Mouse (Mus musculus) forebrain, embryonic 15.5 days (tissue): Measurements from ENCODE around the gene Ak6. TPM values are rescaled to one million over a fixed set of nuclear protein-coding genes. Genes with fewer than 3 reads are reported as not detected.

Experiments used
- ATAC-seq: fragments of 200-750 bp; cut with Nextera tagmentation; replicated peaks from 2 replicates; pipeline ENCODE4 v1.8.0; 2017; ENCODE audit warnings: mild to moderate bottlenecking, moderate TSS enrichment, moderate library complexity
- H3K27ac ChIP-seq: fragments of 300-500 bp; sonication (generic); replicated peaks from 2 replicates; pipeline ENCODE4 v1.5.1; 2015; ENCODE audit warnings: mild to moderate bottlenecking, inconsistent platforms
- H3K27me3 ChIP-seq: fragments of 300-500 bp; sonication (generic); 2 replicates; pipeline ENCODE4 v1.6.1; 2015; ENCODE audit warnings: inconsistent platforms
- H3K36me3 ChIP-seq: fragments of 300-500 bp; sonication (generic); 2 replicates; pipeline ENCODE4 v1.6.1; 2015; ENCODE audit warnings: mild to moderate bottlenecking, inconsistent platforms
- H3K4me1 ChIP-seq: fragments of 300-500 bp; sonication (generic); 2 replicates; pipeline ENCODE4 v1.6.1; 2015; ENCODE audit warnings: inconsistent platforms
- H3K4me2 ChIP-seq: fragments of 300-500 bp; sonication (generic); replicated peaks from 2 replicates; pipeline ENCODE4 v1.6.1; 2015; ENCODE audit warnings: mild to moderate bottlenecking, inconsistent platforms
- H3K4me3 ChIP-seq: fragments of 300-500 bp; sonication (generic); 2 replicates; pipeline ENCODE4 v1.5.1; 2015; ENCODE audit warnings: mild to moderate bottlenecking, inconsistent platforms
- H3K9ac ChIP-seq: fragments of 300-500 bp; sonication (generic); replicated peaks from 2 replicates; pipeline ENCODE4 v1.6.1; 2015; ENCODE audit warnings: mild to moderate bottlenecking, inconsistent platforms
- H3K9me3 ChIP-seq: fragments of 300-500 bp; sonication (generic); 2 replicates; pipeline ENCODE4 v1.6.1; 2016; ENCODE audit warnings: inconsistent platforms
- WGBS: fragments of 180-500 bp; shearing (Covaris S2); methylation state at CpG from one replicate; pipeline ENCODE4 v1.1.7; 2015; ENCODE audit warnings: mixed read lengths; 5-methylcytosine and 5-hydroxymethylcytosine counted together
- polyA plus RNA-seq: library from polyadenylated mRNA; unstranded; fragments of >200 nt; fragmentation: Nextera tagmentation; extraction: Ambion mirVana; gene quantifications from 2 replicates; pipeline ENCODE4 v1.2.1, GENCODE M21; 2015

The Ak6 gene
- polyA plus RNA-seq, result 349 and 353 TPM in 2 replicates

DNA sequence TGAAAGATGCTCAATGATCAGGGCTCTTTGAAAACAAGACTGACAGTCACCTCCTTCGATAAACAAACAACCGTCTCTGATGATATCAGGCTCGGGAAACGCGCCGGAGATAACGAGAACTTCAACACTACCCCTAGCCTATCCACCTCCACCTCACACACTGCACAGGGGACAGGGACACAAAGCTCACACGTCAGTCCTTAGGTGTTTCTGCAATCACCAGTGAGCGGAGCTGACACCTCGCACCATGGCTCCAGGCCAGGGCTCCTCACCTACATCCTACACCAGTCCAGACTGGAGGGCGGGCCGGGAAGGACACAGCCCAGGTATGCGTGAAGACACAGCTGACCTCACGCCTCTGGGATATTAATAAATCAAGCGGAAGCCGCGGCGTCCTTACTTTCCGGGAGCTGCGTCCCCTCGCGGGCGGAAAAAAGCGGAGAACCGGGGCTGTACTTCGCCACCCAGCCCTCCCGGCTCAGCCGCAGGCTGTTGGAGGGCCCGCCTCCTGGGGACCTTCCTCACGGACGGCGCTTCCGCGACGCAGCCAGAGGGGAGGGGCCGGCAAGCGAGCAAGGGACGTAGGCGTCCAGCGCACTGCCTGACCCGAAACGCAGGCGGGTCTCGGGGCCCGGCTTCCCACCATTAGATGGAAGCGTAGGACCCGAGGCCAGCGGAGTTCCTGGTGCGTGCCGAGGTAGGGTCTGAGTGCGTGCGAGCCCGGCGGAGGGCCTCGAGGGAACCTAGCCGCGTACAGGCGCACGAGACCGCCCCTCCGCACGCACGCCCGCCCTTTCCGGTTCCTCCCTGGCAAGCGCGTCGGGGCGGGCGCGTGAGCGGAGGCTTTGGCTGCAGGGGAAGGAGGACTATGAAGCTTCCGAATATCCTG, at the start of gene Ak6, which contains the start of gene Rad17:
Ak6 (plus strand) TSS at position 430 of the 889 bp plus-strand sequence.
Rad17 (minus strand) TSS at position 502 of the 889 bp plus-strand sequence.
- Histone ChIP-seq H3K9me3 (no peaks in the 10 kb centered on the region), H3K27ac (peak within 1 kb of the TSS; percentile 96), H3K4me2 (peak within 1 kb of the TSS; percentile 72), H3K36me3 (peaks cover 25% of the 10 kb centered on the region), H3K27me3 (no peaks in the 10 kb centered on the region), H3K4me1 (peaks cover 14% of the 10 kb centered on the region), H3K9ac (peak within 1 kb of the TSS; percentile 89), H3K4me3 (peak within 1 kb of the TSS; percentile 88)
- WGBS, result under 1% methylated on average over 68 of the region's 73 CpGs
- ATAC-seq, result peak; percentile 98

DNA sequence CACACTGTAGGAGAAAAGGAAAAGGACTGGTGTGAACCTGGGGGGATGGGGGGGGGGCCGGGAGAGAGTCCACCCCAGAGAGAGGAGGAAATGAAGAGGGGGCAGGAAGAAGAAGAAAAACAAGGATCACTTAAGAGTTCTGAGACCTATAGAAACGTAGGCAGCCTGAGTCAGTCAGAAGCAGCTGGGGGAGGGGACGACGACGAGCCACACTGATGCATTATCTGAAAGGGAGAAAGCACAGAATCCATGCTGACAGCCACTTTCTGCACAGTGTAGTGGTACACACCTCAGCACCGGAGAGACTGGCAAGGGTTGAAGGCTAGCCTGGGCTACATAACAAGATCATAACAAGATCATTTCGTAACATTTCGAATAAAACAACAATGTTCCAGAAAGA, 49.7 kb upstream of the Ak6 start:
- ATAC-seq, result no peak

DNA sequence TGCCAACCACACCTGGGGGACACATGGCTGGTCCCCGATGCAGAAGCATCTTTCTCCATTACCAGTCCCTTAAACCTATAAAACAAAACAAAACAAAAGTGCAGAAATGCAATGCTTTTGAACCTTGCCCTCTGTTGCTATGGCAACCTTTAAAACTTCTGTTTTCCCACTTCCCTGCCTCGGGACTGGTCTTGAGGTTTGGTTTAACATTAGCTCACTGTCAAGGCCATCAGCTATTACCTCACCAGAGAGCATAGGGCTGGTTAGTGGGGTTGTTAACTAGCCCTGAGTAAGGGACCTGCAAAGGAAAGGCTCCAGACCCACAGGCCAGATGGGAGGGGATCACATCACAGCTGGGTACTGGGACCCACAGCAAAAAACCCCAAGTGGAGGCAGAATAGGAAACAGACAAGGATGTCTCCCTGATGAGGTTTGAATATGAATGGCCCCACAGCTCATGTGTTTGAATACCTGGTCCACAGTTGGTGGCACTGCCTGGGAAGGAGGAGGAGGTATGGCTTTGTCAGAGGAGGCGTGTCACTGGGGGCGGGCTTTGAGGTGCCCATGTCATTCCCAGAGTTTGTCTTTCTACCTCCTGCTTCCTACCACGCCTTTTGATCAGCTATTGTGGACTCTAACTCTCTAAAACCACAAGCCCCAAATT, 48.4 kb upstream of the Ak6 start:
- H3K4me2 ChIP-seq, result no peak overlapping the region
- H3K9ac ChIP-seq, result no peak overlapping the region
- H3K36me3 ChIP-seq, result no peaks in the 10 kb centered on the region
- 64% methylated on average over 5 of the region's 5 CpGs for WGBS
- no peak overlapping the region for H3K27ac ChIP-seq
- H3K4me3 ChIP-seq, result no peak overlapping the region
- no peaks in the 10 kb centered on the region for H3K4me1 ChIP-seq
- no peak for ATAC-seq
- no peaks in the 10 kb centered on the region for H3K9me3 ChIP-seq
- H3K27me3 ChIP-seq, result no peaks in the 10 kb centered on the region

More for the DNA sequence above, 49.7 kb upstream of the Ak6 start:
- Histone ChIP-seq H3K4me1 (no peaks in the 10 kb centered on the region), H3K27me3 (no peaks in the 10 kb centered on the region), H3K9ac (no peak overlapping the region), H3K9me3 (no peaks in the 10 kb centered on the region), H3K27ac (no peak overlapping the region), H3K36me3 (no peaks in the 10 kb centered on the region), H3K4me3 (no peak overlapping the region), H3K4me2 (no peak overlapping the region)
- 72% methylated on average over 7 of the region's 8 CpGs for WGBS

DNA sequence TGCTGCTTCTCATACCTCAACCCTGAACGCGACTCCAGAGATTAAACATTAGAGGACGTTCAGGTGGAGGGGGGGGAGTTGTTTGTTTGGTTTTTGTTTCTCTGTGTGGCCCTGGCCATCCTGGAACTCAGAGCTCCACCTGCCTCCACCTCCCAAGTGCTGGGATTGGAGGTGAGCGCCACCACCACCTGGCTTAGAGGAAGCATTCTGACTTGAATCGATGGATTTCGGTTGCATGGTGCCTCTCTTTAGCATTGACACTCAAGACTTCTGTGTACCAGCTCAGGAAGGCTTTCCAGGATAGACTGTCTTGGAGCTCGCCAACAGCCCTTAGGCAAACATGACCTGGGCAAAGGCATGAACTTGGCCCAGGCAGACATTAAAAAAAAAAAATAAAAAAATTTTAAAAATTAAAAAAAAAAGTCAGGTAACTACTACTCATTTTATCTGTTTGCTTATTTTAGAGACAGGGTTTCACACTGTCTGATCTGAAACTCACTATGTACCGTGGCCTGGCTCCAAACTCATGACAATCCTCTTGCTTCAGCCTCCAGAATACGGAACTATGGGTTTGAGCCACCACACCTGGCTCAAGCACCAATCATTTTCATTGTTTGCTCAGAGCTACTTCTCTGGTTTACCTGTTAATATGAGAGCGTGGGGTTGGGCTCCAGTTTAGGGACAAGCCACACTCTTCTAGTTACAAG, 47.6 kb upstream of the Ak6 start:
- H3K27ac ChIP-seq, result no peak overlapping the region
- H3K4me1 ChIP-seq, result no peaks in the 10 kb centered on the region
- no peaks in the 10 kb centered on the region for H3K27me3 ChIP-seq
- H3K36me3 ChIP-seq, result no peaks in the 10 kb centered on the region
- no peak overlapping the region for H3K4me3 ChIP-seq
- WGBS, result 85% methylated on average over 10 of the region's 10 CpGs
- no peaks in the 10 kb centered on the region for H3K9me3 ChIP-seq
- no peak overlapping the region for H3K9ac ChIP-seq
- no peak overlapping the region for H3K4me2 ChIP-seq
- no peak for ATAC-seq

DNA sequence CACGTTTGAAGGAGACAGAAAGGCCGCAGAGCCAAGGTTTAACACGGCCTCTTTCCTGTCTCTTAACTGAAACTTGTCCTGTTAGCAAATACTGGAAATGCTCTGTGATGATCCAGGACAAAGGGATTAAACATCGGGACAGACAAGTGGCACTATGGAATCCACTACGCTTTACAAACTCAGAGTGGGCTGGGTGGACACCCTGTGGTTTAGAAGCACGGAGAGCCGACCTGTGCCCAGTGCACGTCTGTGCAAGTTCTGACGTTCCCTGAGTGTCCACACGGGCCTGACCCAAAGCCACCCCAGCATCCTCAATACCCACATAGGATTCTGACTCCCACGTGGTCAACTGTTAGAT, 47.1 kb upstream of the Ak6 start:
- Histone ChIP-seq H3K36me3 (no peaks in the 10 kb centered on the region), H3K27me3 (no peaks in the 10 kb centered on the region), H3K27ac (no peak overlapping the region), H3K4me2 (no peak overlapping the region), H3K9me3 (no peaks in the 10 kb centered on the region), H3K4me1 (no peaks in the 10 kb centered on the region), H3K9ac (no peak overlapping the region), H3K4me3 (no peak overlapping the region)
- 89% methylated on average over 11 of the region's 11 CpGs for WGBS
- ATAC-seq, result no peak

DNA sequence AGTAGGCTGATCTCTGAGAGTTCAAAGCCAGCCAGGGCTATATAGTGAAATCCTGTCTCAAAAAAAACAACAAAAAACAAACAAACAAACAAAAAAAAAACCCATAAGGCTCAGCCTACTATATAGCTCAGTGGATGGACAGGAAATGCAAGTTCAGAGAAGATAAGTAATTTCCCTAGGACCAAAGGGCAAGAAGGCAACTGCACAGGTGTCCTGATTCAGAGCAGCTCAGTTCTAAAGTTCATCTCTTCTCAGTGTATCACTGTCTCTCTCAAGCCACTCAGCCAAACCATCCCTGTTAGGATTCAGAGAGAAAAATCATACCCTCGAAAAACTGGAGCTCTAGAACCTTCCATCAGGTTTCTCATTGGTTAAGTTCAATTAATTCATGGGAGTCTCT, 44.9 kb upstream of the Ak6 start:
- ATAC-seq, result no peak
- 63% methylated on average over 1 of the region's 1 CpGs for WGBS
- H3K4me2 ChIP-seq, result no peak overlapping the region

DNA sequence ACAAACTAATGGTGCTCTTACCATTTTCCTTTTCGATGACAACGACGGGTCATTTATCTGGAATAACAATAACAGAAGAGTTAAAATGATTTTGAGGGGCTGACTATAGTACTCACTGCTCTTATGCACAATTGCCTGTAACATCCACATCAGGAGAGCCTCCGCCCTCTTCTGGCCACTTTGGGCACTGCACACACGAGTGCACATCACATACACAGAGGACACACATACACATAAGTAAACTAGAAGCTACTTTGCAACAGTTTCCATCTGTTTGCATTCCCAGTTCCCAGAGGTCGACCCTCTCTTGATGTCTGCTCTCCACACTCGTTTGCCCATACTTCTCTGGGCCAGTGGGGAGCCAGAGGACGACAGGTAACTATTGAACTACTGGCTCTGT, 43.0 kb upstream of the Ak6 start:
- H3K4me3 ChIP-seq, result no peak overlapping the region
- H3K9me3 ChIP-seq, result no peaks in the 10 kb centered on the region
- no peaks in the 10 kb centered on the region for H3K27me3 ChIP-seq
- H3K9ac ChIP-seq, result no peak overlapping the region
- H3K4me2 ChIP-seq, result no peak overlapping the region
- 91% methylated on average over 8 of the region's 8 CpGs for WGBS
- no peaks in the 10 kb centered on the region for H3K4me1 ChIP-seq
- ATAC-seq, result no peak
- no peaks in the 10 kb centered on the region for H3K36me3 ChIP-seq
- no peak overlapping the region for H3K27ac ChIP-seq

More for the DNA sequence above, 44.9 kb upstream of the Ak6 start:
- H3K27me3 ChIP-seq, result no peaks in the 10 kb centered on the region
- H3K9me3 ChIP-seq, result no peaks in the 10 kb centered on the region
- no peak overlapping the region for H3K27ac ChIP-seq
- no peak overlapping the region for H3K9ac ChIP-seq
- no peaks in the 10 kb centered on the region for H3K36me3 ChIP-seq
- no peaks in the 10 kb centered on the region for H3K4me1 ChIP-seq
- no peak overlapping the region for H3K4me3 ChIP-seq

DNA sequence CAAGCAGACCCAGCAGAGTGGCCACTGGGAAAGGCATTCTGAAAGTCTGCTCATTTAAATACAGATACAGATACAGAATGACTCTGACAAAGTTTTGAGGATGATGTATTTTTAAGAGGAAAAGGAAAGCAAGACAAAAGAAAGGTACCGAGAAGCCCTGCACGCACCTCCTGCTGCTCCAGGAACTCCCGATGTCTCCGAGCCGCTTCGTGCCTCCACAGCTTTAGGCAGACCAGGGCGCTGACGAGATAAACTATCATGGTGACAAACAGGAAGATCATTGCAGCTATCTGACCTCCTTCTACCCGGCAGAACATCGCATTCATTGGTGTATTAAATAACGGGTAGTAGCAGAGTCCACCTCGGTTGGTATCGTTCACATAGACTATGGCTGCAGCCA, 39.5 kb upstream of the Ak6 start:
- no peaks in the 10 kb centered on the region for H3K36me3 ChIP-seq
- H3K27ac ChIP-seq, result no peak overlapping the region
- no peaks in the 10 kb centered on the region for H3K9me3 ChIP-seq
- WGBS, result 91% methylated on average over 13 of the region's 13 CpGs
- no peak overlapping the region for H3K4me2 ChIP-seq
- peaks cover 3% of the 10 kb centered on the region; the same call in 1 of the 2 replicates for H3K27me3 ChIP-seq
- no peak overlapping the region for H3K4me3 ChIP-seq
- H3K9ac ChIP-seq, result no peak overlapping the region
- ATAC-seq, result no peak
- H3K4me1 ChIP-seq, result peaks cover under 1% of the 10 kb centered on the region; the same call in 1 of the 2 replicates

DNA sequence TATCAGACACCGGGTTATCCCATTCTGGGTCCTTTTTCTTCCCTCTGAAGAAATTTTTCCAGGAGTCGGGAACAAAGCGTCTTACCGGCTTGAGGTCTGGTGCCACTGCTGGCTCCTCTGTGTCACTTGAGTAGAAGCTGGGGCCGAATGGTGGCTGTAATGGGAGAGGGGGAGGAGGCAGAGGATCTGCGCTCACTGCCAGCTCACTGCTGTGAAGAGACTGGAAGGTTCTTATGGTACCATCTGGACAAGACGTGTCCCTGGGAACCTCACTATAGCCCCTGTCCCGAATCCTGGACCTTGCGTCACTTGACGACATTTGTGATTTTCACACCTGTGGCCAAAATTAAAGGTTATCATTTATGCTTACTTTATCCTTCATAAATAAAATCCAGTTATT, 38.5 kb upstream of the Ak6 start:
- Histone ChIP-seq H3K27ac (no peak overlapping the region), H3K36me3 (peaks cover under 1% of the 10 kb centered on the region; the same call in 1 of the 2 replicates), H3K9ac (no peak overlapping the region), H3K27me3 (peaks cover 7% of the 10 kb centered on the region), H3K4me3 (no peak overlapping the region), H3K4me2 (no peak overlapping the region), H3K9me3 (no peaks in the 10 kb centered on the region), H3K4me1 (peaks cover 8% of the 10 kb centered on the region; the same call in 1 of the 2 replicates)
- no peak for ATAC-seq
- WGBS, result 96% methylated on average over 10 of the region's 10 CpGs

DNA sequence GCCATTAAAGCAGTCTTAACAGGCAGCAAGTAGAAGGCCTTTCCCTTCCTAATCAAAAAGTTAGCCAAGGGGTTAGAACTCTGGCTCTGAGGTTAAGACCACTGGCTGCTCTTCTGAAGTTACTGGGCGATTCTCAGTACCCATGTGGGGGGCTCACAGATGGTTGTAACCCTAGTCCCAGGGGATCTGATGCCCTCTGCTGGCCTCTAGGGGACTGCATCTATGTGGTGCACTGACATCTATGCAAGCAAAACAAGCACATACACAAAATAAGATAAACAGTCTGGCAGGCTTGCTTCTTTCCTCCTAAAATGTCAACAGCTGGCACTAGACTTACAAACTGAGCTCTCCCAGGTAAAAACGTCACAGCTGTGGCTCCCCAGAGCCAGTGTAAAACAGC, 37.9 kb upstream of the Ak6 start:
- no peak overlapping the region for H3K27ac ChIP-seq
- no peak overlapping the region for H3K4me2 ChIP-seq
- no peak for ATAC-seq
- no peak overlapping the region for H3K9ac ChIP-seq
- H3K4me3 ChIP-seq, result no peak overlapping the region
- peaks cover 8% of the 10 kb centered on the region; the same call in 1 of the 2 replicates for H3K4me1 ChIP-seq
- H3K27me3 ChIP-seq, result peaks cover 12% of the 10 kb centered on the region
- peaks cover 7% of the 10 kb centered on the region for H3K36me3 ChIP-seq
- WGBS, result 57% methylated on average over 2 of the region's 2 CpGs
- no peaks in the 10 kb centered on the region for H3K9me3 ChIP-seq

DNA sequence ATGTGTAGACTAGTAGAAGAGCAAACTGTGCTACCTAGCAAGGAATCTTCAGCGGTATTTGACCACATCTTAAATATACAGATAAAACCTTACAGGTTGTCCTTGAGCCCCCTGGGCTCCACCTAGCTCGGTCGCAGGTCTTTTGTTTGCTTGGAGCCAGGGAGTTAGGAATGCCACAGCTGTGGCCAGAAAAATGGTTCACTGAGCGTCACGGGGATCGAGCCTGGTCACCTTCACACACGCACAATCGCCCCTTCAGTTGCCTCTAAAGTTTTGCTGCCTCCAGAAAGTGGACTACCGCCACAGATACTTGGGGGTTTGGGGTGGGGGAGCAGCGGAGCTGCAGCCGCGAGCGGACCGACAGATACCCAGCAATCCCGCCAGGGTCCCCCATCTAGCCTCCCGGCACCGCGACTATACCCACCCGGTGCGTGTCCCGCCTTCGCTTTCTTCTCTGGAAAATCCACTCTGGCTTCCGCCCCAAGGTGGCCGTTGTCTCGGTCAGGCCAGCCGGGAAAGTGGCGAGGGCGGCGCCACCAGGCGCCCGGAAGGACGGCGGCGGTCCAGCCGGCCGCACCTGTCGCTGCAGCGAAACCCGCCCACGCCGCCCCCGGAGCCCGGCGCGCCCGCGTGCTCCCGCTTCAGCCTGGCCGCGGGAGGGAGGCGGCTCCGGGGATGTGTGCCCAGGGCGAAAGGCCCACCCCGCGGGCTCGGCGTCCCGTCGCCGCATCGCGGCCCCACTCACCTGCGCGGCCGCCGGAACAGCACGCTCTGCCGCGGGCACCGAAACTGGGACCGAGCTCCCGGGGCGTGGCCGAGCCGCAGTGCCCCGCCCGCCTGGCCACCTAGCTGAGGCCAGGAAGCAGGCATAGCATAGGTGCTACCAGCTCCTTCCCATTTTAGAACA, 34.3 kb upstream of the Ak6 start, which contains the start of gene Marveld2:
Marveld2 (minus strand) TSS at position 791 of the 907 bp plus-strand sequence.
- peak within 1 kb of the TSS; percentile 81 for H3K4me2 ChIP-seq
- H3K9me3 ChIP-seq, result no peaks in the 10 kb centered on the region
- H3K36me3 ChIP-seq, result peaks cover 35% of the 10 kb centered on the region
- peak within 1 kb of the TSS; percentile 49 for H3K9ac ChIP-seq
- H3K4me1 ChIP-seq, result peaks cover 8% of the 10 kb centered on the region; the same call in 1 of the 2 replicates
- 3% methylated on average over 55 of the region's 77 CpGs for WGBS
- H3K27me3 ChIP-seq, result peaks cover 12% of the 10 kb centered on the region
- peak within 1 kb of the TSS; percentile 52 for H3K4me3 ChIP-seq
- H3K27ac ChIP-seq, result no peak within 1 kb of the TSS
- peak; percentile 72 for ATAC-seq
